Mouse (Mus musculus): Measurements from ENCODE around the gene Hnrnpm. TPM values are rescaled to one million over a fixed set of nuclear protein-coding genes. Genes with fewer than 3 reads are reported as not detected.

Gene Hnrnpm
- polyA plus RNA-seq, 1 experiment: 1,378 TPM

DNA sequence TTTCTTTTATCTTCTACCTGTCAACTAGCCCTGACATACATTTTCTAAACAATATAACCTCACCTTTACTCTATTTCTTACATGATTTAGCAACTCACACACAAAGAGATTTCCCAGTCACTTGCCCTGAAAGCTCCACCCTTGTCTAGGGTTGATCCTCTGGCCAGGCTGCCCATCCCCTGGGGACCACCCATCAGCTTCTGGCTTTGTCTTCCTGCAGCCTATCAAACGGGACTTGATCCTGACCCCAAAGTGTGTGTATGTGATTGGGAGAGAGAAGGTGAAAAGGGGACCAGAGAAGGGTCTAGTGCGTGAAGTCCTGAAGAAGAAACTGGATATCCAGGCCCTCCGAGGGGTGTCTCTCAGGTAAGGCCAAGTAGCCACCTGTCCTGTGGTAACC lies 85.8 kb downstream of the Hnrnpm start:
- Histone ChIP-seq H3K27ac (ENCODE audit: control insufficient read depth, insufficient read depth, low read depth, low read length, poor library complexity) (no peak overlapping the region), H3K4me1 (ENCODE audit: control insufficient read depth, insufficient read depth, low read length) (no peaks in the 10 kb centered on the region), H3K4me3 (replicated peaks; ENCODE audit: control insufficient read depth, low read depth, low read length) (no peak overlapping the region)
- TF ChIP-seq CTCF (IDR thresholded peaks at IDR 0.05; ENCODE audit: control insufficient read depth, insufficient read depth, low read length) (no peak), POLR2A (IDR thresholded peaks at IDR 0.05; ENCODE audit: borderline replicate concordance, control insufficient read depth, low read depth, low read length) (no peak)
- 77% methylated on average over 3 of the region's 3 CpGs for WGBS

DNA sequence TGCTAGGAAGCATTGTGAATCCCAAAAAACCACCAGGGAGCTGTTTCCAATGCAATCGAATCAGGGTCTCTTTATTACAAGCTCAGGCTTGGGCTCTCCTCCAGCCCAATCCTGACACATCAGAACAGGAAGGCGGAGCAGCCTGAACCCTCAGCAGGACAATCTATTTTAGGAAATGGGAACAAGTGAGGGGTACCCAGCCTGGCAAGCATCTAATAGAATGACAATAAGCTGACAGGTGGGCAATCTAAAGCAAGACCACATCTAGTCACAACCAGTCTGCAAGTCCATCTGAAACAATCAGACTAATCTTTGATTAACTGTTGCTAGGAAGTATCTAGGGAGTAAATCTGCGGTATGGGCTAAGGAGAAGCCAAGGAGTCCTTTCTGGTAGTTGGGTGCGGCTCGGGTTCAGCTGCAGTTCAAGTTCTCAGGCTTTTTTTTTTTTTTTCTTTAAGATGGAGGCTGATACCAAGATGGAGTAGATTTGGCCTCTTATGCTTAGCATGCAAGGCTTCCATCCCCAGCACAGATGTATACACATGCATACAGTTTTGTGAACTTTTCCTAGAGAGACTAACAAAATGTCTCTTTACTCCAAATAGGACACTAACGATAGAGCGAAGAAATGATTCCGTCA lies 86.7 kb downstream of the Hnrnpm start:
- no peak for TF ChIP-seq CTCF (IDR thresholded peaks at IDR 0.05; ENCODE audit: control insufficient read depth, insufficient read depth, low read length)
- no peak for TF ChIP-seq POLR2A (IDR thresholded peaks at IDR 0.05; ENCODE audit: borderline replicate concordance, control insufficient read depth, low read depth, low read length)
- 84% methylated on average over 8 of the region's 8 CpGs for WGBS

DNA sequence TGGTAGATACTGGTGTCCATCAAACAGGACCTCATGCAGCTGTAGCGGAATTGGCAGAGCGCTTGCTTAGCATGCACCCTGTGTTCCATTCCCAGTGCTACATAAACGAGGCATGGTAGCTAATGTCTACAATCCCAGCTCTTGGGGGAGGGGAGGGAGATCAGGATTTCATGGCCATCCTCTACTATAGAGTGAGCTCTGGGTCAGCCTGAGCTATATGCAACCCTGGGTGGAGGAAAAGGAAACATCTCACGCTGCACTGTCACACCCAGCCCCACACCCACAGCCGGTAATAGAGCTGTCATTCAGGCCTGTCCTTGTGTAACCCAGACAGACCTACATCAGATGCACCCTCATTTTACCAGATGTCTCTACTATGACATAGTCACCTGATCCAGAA lies 88.2 kb downstream of the Hnrnpm start:
- 84% methylated on average over 5 of the region's 5 CpGs for WGBS
- no peak overlapping the region for H3K4me3 ChIP-seq (replicated peaks; ENCODE audit: control insufficient read depth, low read depth, low read length)
- no peak for TF ChIP-seq POLR2A (IDR thresholded peaks at IDR 0.05; ENCODE audit: borderline replicate concordance, control insufficient read depth, low read depth, low read length)
- no peak for TF ChIP-seq CTCF (IDR thresholded peaks at IDR 0.05; ENCODE audit: control insufficient read depth, insufficient read depth, low read length)
- H3K4me1 ChIP-seq (ENCODE audit: control insufficient read depth, insufficient read depth, low read length): no peaks in the 10 kb centered on the region
- no peak overlapping the region for H3K27ac ChIP-seq (ENCODE audit: control insufficient read depth, insufficient read depth, low read depth, low read length, poor library complexity)

More for the DNA sequence above, 86.7 kb downstream of the Hnrnpm start:
- Histone ChIP-seq H3K27ac (ENCODE audit: control insufficient read depth, insufficient read depth, low read depth, low read length, poor library complexity) (no peak overlapping the region), H3K4me3 (replicated peaks; ENCODE audit: control insufficient read depth, low read depth, low read length) (no peak overlapping the region), H3K4me1 (ENCODE audit: control insufficient read depth, insufficient read depth, low read length) (no peaks in the 10 kb centered on the region)

DNA sequence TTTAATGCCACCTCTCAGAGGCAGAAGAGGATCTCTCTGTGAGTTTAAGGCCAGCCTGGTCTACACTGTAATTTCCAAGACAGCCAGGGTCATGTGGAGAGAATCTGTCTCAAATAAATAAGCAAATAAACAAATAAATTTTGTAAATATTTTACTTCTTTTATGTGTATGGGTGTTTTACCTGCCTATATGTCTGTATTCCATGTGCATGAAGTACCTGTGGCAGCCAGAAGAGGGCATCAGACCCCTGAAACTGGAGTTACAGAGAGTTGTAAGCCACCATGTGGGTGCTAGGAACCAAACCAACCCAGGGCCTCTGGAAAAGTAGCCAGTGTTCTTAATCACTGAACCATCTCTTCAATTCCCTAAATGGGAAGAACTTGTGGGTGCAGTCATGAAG lies 89.4 kb downstream of the Hnrnpm start:
- no peak overlapping the region for H3K27ac ChIP-seq (ENCODE audit: control insufficient read depth, insufficient read depth, low read depth, low read length, poor library complexity)
- TF ChIP-seq CTCF (IDR thresholded peaks at IDR 0.05; ENCODE audit: control insufficient read depth, insufficient read depth, low read length) (0 out of 2 replicates have a peak, but pooled peaks have one; percentile 2), POLR2A (IDR thresholded peaks at IDR 0.05; ENCODE audit: borderline replicate concordance, control insufficient read depth, low read depth, low read length) (no peak)

More for the DNA sequence above, 89.4 kb downstream of the Hnrnpm start:
- Histone ChIP-seq H3K4me3 (replicated peaks; ENCODE audit: control insufficient read depth, low read depth, low read length) (no peak overlapping the region), H3K4me1 (ENCODE audit: control insufficient read depth, insufficient read depth, low read length) (no peaks in the 10 kb centered on the region)

Other genes with a start within 250 kb of the Hnrnpm start
- 20.2 and 37.3 TPM in 2 replicates for gene Adamts10, start 162.7 kb downstream of the Hnrnpm start, polyA plus RNA-seq (2011; ENCODE audit: insufficient read depth, insufficient read length, low replicate concordance, missing spikeins)
- gene Myo1f, start 131.2 kb downstream of the Hnrnpm start, polyA plus RNA-seq (2011; ENCODE audit: insufficient read depth, insufficient read length, low replicate concordance, missing spikeins): 34.6 and 68.8 TPM in 2 replicates
- gene Zfp414, start 57.8 kb downstream of the Hnrnpm start, polyA plus RNA-seq (2011; ENCODE audit: insufficient read depth, insufficient read length, low replicate concordance, missing spikeins): 24.6 and 41.4 TPM in 2 replicates
- gene Pram1, start 48.8 kb downstream of the Hnrnpm start, polyA plus RNA-seq (2011; ENCODE audit: insufficient read depth, insufficient read length, low replicate concordance, missing spikeins): 47.2 and 93.2 TPM in 2 replicates
- gene March2, start 31.8 kb upstream of the Hnrnpm start, polyA plus RNA-seq (2011; ENCODE audit: insufficient read depth, insufficient read length, low replicate concordance, missing spikeins): 227 and 290 TPM in 2 replicates
- 45.8 and 57.6 TPM in 2 replicates for gene Rab11b, start 73.7 kb upstream of the Hnrnpm start, polyA plus RNA-seq (2011; ENCODE audit: insufficient read depth, insufficient read length, low replicate concordance, missing spikeins)
- 3.4 and 7.4 TPM in 2 replicates for gene Angptl4, start 95.0 kb upstream of the Hnrnpm start, polyA plus RNA-seq (2011; ENCODE audit: insufficient read depth, insufficient read length, low replicate concordance, missing spikeins)
- 23.0 and 52.7 TPM in 2 replicates for gene Kank3, start 123.7 kb upstream of the Hnrnpm start, polyA plus RNA-seq (2011; ENCODE audit: insufficient read depth, insufficient read length, low replicate concordance, missing spikeins)
- 900 and 1,879 TPM in 2 replicates for gene Rps28, start 137.7 kb upstream of the Hnrnpm start, polyA plus RNA-seq (2011; ENCODE audit: insufficient read depth, insufficient read length, low replicate concordance, missing spikeins)
- 68.0 and 157 TPM in 2 replicates for gene Ndufa7, start 137.7 kb upstream of the Hnrnpm start, polyA plus RNA-seq (2011; ENCODE audit: insufficient read depth, insufficient read length, low replicate concordance, missing spikeins)
- gene Cd320, start 156.2 kb upstream of the Hnrnpm start, polyA plus RNA-seq (2011; ENCODE audit: insufficient read depth, insufficient read length, low replicate concordance, missing spikeins): 2.8 and 4.6 TPM in 2 replicates
- gene Gm7029, start 187.0 kb upstream of the Hnrnpm start, polyA plus RNA-seq (2011; ENCODE audit: insufficient read depth, insufficient read length, low replicate concordance, missing spikeins): not detected in 2 replicates
- 358 and 477 TPM in 2 replicates for gene Kifc1, start 203.8 kb upstream of the Hnrnpm start, polyA plus RNA-seq (2011; ENCODE audit: insufficient read depth, insufficient read length, low replicate concordance, missing spikeins)
- 1.2 and 1.9 TPM in 2 replicates for gene Platr17, start 218.3 kb upstream of the Hnrnpm start, polyA plus RNA-seq (2011; ENCODE audit: insufficient read depth, insufficient read length, low replicate concordance, missing spikeins)
- 26.4 and 42.3 TPM in 2 replicates for gene Daxx, start 222.6 kb upstream of the Hnrnpm start, polyA plus RNA-seq (2011; ENCODE audit: insufficient read depth, insufficient read length, low replicate concordance, missing spikeins)
- 75.8 and 87.3 TPM in 2 replicates for gene Tapbp, start 229.0 kb upstream of the Hnrnpm start, polyA plus RNA-seq (2011; ENCODE audit: insufficient read depth, insufficient read length, low replicate concordance, missing spikeins)
- 21.2 and 26.3 TPM in 2 replicates for gene Zbtb22, start 229.0 kb upstream of the Hnrnpm start, polyA plus RNA-seq (2011; ENCODE audit: insufficient read depth, insufficient read length, low replicate concordance, missing spikeins)
- gene Rgl2, start 242.7 kb upstream of the Hnrnpm start, polyA plus RNA-seq (2011; ENCODE audit: insufficient read depth, insufficient read length, low replicate concordance, missing spikeins): 91.8 and 173 TPM in 2 replicates

Data from bone marrow, adult 2 months (tissue).